Mouse (Mus musculus): ENCODE measurements around the gene Igsf8.

Gene Igsf8

DNA sequence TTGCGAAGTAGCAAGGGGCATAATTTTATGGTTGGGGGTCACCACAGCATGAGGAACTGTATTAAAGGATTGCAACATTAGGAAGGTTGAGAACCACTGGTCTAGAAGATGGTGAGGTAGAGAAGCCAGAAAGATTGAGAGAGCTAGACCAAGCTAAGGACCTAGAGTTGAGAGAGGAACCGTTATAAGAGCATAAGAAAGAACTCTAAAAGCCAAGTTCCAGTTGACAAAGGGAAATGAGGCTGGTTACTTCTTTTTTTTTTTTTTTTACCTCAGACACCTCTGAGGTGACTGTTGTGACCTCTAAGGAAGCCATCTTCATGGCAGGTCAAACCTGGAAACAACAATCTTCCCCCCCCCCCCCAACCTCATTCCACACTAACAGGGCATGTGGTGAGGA, 43.7 kb downstream of the Igsf8 start:
- DNase-seq: no peak

GRCm38 (mm10) chr1:172305635-172306034, 44.2 kb downstream of the Igsf8 start:
- no peak for DNase-seq

GRCm38 (mm10) chr1:172306196-172306595, 44.8 kb downstream of the Igsf8 start:
- no peak for DNase-seq

DNA sequence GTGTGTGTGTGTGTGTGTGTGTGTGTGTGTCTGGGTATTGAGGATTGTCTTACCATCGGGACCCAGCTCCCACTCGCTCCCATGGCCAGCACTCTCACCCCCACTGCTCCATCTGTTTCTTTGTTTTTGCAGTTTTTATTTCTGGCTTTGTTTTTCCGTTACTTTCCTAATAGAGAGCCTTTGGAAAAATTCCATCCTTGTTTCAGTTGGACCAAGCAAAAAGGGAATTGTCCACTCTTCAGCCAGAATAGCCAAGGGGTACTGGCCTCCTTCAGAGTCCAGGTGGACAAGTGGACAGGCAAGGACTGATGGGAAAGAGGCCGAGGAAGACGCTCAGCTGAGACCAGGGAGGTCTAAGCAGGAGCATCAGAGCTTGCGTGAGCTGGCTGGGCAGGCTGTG, 45.4 kb downstream of the Igsf8 start:
- no peak for DNase-seq

DNA sequence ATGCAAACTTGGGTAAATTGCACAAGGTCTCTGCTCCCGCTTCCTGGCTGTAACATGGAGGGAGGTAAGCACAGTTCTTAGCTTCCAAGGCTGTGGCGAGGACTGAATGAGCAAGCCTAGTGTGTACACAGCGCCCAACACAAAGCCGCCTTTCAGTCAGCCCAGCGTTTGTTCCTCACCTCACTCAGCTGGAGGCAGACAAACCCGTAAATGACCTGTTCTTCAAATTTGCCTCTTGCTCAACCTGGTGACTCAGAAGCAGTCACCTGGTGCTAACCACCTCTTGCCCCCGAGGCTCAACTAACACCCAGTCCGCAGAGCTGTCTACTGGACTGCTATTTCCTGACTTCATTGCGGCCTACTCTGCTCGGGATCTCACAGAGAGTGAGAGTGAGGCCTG, 46.5 kb downstream of the Igsf8 start:
- DNase-seq: no peak

DNA sequence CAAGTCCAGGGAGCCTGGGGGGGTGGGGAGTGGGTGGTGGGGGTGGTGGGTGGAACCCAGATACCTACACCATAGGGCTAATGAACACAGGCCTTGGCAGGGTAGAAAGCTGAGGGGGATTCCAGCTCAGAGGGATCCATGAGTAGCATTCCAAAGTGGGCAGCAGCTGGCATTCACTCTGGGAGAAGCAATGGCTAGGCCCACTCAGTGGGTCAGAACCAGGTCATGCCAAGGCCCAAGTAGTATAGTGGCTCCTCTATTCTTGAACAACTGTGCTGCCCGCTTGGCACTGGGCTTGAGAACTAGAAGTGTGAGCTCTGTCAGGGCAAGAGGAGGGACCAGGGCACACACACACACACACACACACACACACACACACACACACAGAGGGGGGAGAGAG, 47.0 kb downstream of the Igsf8 start:
- DNase-seq: no peak

- DNase-seq: peak; percentile 86
Observed at GRCm38 (mm10) chr1:172309699-172310398, 48.4 kb downstream of the Igsf8 start.

- peak; percentile 79 for DNase-seq
Observed at GRCm38 (mm10) chr1:172311248-172311906, 49.9 kb downstream of the Igsf8 start.

DNA sequence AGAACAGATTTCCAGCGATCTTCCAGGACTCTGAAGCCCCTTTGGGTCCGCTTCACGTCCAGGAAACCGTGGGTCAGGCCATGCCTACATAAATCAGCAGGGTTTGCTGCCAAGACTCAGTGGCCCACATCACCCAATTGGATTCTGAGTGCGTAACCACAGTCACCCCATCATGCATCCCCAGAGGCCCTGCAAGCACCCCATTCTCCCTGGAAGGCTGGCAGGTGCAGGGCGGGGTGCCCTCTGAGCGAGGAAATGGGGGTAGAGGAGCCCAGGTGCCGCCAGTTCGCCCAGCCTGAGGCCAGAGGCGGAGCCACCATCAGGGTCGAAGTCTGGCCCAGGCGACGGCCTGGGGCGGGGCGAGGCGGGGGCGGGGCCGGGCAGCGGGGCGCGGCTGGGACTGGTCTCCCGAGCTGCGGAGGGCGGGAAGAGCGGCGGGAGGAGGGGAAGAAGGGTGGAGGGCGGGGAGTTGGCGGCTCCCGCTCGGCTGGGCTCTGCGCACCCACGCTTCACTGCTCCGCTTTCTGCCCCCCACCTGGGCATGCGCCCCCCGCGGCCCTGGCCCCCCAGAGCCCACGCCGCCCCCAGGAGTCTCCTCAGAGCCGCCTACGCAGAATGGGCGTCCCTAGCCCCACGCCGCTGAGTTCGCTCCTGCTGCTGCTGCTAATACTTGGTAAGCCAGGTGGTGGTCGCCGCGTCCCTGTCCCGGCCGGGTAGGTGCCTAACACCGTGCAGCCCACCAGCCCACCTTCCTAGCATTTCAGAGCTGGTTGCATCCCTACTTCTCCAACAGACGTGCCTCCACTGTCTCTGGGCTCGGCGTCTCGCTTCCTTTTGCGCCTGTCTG, 50.7 kb downstream of the Igsf8 start:
- DNase-seq: peak; percentile 85

DNA sequence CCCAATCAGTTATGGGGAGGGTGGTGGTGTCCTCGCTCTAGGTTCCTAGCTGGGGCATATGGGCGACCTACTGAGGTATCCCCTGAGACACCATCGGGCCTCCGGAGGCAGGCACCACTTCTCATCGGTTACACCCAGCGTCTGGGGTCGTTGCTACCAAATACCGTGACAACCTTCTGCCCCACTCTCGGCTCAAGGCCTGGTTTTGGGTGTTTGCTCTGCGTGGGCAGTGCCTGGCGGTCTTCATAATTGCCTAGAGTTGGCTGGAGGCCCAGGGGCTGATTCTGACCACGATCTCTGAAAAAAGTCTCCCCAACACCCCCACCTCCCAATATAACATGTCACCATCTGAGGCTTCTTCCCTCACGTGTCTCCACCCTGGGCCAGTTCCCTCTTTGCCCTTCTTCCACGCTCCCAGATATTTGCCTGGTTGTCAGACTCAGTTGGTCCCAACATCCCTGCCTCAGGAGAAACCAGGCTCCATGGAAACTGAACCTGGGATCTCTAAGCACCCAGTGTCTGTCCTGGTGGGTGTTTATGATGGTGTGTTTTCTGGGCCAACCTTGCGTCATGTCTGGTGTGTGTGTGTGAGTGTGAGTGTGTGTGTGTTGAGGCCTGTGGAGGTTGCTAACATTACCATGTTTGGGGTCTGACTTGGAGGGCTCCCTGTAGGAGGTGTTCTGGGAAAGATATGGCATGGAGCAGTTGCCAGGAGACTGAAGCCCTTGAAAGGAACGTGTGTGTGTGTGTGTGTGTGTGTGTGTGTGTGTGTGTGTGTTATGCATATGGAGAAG, 51.5 kb downstream of the Igsf8 start:
- peak; percentile 68 for DNase-seq

GRCm38 (mm10) chr1:172313613-172314411, 52.4 kb downstream of the Igsf8 start:
- no peak for DNase-seq

GRCm38 (mm10) chr1:172314911-172315310, 53.5 kb downstream of the Igsf8 start:
- DNase-seq: no peak

DNA sequence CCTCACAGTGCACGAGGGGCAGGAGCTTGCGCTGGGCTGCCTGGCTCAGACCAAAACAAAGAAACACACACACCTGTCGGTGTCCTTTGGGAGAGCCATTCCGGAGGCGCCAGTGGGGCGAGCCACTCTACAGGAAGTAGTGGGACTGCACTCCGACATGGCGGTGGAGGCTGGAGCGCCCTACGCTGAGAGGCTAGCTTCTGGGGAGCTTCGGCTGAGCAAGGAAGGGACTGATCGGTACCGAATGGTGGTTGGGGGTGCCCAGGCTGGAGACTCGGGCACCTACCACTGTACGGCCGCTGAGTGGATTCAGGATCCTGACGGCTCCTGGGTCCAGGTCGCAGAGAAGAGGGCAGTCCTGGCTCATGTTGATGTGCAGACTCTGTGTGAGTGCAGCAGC, 56.0 kb downstream of the Igsf8 start:
- DNase-seq: no peak

GRCm38 (mm10) chr1:172317946-172318345, 56.5 kb downstream of the Igsf8 start:
- no peak for DNase-seq

GRCm38 (mm10) chr1:172318424-172319035, 57.1 kb downstream of the Igsf8 start:
- DNase-seq: no peak

DNA sequence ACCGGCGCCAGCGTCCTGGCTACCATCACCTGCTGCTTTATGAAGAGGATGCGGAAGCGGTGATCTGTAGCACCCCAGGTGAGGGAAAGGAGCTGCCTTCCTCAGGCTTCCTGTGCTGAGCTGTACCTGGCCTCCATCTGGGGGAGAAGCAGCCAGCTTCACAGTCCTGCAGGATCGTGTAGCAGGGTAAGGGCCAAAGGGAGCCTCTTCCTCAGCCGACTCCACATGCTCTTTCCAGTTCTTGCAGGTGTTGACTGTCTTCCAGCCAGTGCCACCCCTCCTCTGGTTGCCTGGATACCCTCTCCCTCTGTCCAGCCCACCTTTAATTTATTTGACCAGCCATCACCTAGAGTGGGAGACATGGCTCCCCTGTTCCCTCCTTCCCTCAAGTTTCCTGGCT, 57.9 kb downstream of the Igsf8 start:
- DNase-seq: no peak

DNA sequence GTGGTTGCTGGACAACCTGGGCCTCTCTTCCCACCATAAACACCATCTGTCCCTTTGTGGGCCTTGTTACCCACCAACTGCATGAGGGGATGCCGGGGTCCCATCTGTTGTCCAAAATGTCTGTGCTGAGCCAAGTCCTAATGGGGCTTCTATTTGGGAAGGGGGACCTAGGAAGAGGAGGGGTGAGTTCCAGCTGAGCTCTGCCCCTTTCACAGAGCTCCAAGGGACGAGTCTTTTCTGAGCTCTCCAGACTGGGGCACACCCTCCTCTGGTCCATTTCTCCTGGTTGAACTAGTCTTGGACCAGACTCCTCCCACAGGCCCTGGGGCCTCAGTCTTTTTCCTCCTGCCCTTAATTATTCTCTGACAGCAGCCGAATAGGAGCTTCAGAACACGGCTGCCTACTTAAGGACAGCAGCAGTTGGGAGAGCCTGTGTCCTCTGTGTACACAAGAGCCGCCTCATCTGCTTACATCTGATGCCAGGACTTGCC, 58.5 kb downstream of the Igsf8 start:
- DNase-seq: no peak

- DNase-seq: no peak
Observed at GRCm38 (mm10) chr1:172322725-172323124, 61.3 kb downstream of the Igsf8 start.

DNA sequence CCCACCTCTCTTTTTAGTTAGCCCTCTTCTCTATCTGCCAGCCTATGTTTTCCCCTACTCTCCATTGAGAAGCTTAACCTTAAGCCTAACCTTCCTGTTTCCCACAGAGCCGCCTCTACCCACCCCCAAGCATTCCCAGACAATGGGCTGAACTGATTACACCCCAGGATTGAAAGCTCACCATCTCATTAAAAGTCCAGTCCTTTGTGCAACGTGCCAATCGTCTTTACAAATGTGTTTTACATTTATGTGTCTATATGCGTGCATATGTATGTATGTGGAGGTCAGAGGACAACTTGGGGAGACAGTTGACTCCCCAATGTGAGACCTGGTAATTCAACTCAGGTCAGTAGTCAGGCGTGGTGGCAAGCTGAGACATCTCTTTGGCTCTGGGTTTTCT, 61.9 kb downstream of the Igsf8 start:
- DNase-seq: no peak

GRCm38 (mm10) chr1:172323801-172324359, 62.4 kb downstream of the Igsf8 start:
- peak; percentile 89 for DNase-seq

- DNase-seq: peak; percentile 87
Observed at GRCm38 (mm10) chr1:172324725-172325124, 63.3 kb downstream of the Igsf8 start.
